Mouse (Mus musculus) lung, adult 2 months (tissue): Measurements from ENCODE around the gene A030003K21Rik.

Experiments
- CTCF ChIP-seq: fragments of 200-500 bp; IDR thresholded peaks from 2 replicates; pipeline ENCODE4 v1.5.1; 2011; ENCODE audit warnings: mild to moderate bottlenecking, low read length, control low read depth; ENCODE audit not compliant: insufficient read depth
- POLR2A ChIP-seq: fragments of 200-500 bp; IDR thresholded peaks from 2 replicates; pipeline ENCODE4 v1.6.1; 2011; ENCODE audit warnings: low read depth, mild to moderate bottlenecking, control low read depth, low read length, borderline replicate concordance; ENCODE audit errors: extremely low read depth

GRCm38 (mm10) chr1:82975750-82976149, 32.6 kb upstream of the A030003K21Rik start:
- TF ChIP-seq CTCF, result no peak
- no peak for TF ChIP-seq POLR2A
